Mouse (Mus musculus) C2C12 (cell line): ENCODE data around the gene Mat2a. TPM values are rescaled to one million over a fixed set of nuclear protein-coding genes. Genes with fewer than 3 reads are reported as not detected.

Source experiments
- H3K27me3 ChIP-seq: one replicate; pipeline ENCODE4 v1.6.1; 2011; ENCODE audit not compliant: control insufficient read depth, insufficient read depth, insufficient read length
- H3K36me3 ChIP-seq: one replicate; pipeline ENCODE4 v1.6.1; 2011; ENCODE audit not compliant: control insufficient read depth, insufficient read depth
- H3K4me3 ChIP-seq: one replicate; pipeline ENCODE4 v1.5.1; 2011; ENCODE audit warnings: mild to moderate bottlenecking, control low read depth; ENCODE audit not compliant: poor library complexity, insufficient read depth, severe bottlenecking
- H3K79me2 ChIP-seq: one replicate; pipeline ENCODE4 v1.6.1; 2011; ENCODE audit not compliant: control insufficient read depth, insufficient read depth
- H3K79me3 ChIP-seq: one replicate; pipeline ENCODE4 v1.6.1; 2011; ENCODE audit warnings: low read depth, control low read depth
- H3ac ChIP-seq: one replicate; pipeline ENCODE3; 2011; ENCODE audit warnings: low read depth; ENCODE audit not compliant: control insufficient read depth, insufficient read length
- CEBPB ChIP-seq: IDR thresholded peaks from one replicate; pipeline ENCODE4 v1.6.1; 2011; ENCODE audit warnings: low read depth, mild to moderate bottlenecking, control low read depth, moderate library complexity
- CTCF ChIP-seq: IDR thresholded peaks from one replicate; pipeline ENCODE4 v1.5.1; 2011; ENCODE audit not compliant: control insufficient read depth, insufficient read depth, insufficient read length
- FOSL1 ChIP-seq: IDR thresholded peaks from one replicate; pipeline ENCODE4 v1.8.0; 2011; ENCODE audit warnings: mild to moderate bottlenecking, low read length; ENCODE audit not compliant: poor library complexity, insufficient read depth, severe bottlenecking
- MAX ChIP-seq: IDR thresholded peaks from one replicate; pipeline ENCODE4 v1.6.1; 2011; ENCODE audit warnings: mild to moderate bottlenecking, control low read depth
- MYOD1 ChIP-seq: IDR thresholded peaks from one replicate; pipeline ENCODE4 v1.6.1; 2011; ENCODE audit warnings: low read depth; ENCODE audit not compliant: control insufficient read depth, insufficient read length
- MYOG ChIP-seq: IDR thresholded peaks from one replicate; pipeline ENCODE4 v1.6.1; 2011; ENCODE audit not compliant: control insufficient read depth, insufficient read length; ENCODE audit errors: extremely low read depth
- USF1 ChIP-seq: IDR thresholded peaks from one replicate; pipeline ENCODE4 v1.6.1; 2011; ENCODE audit warnings: low read depth, mild to moderate bottlenecking, control low read depth, moderate library complexity
- long read RNA-seq, 2 experiments: library from polyadenylated mRNA; unstranded; transcript quantifications; one replicate each; pipeline ENCODE4 v2.0.0; 2019 to 2020
- polyA plus RNA-seq: library from polyadenylated mRNA; unstranded; fragments of >200 nt; fragmentation: generic; extraction: Trizol; gene quantifications from one replicate; pipeline ENCODE4 v1.2.1, GENCODE M21; 2012; ENCODE audit warnings: missing spikeins

Mat2a gene
- 165 TPM for polyA plus RNA-seq
- long read RNA-seq, experiment 1, transcript Mat2a-201 (9 exons, 2,804 nt): major isoform, 132 of 163 reads
- long read RNA-seq, experiment 1, transcript Mat2a-202 (8 exons, 3,387 nt): minor isoform, 7 of 163 reads
- long read RNA-seq, experiment 1, partial matches to known transcripts: 2 of 163 reads
- long read RNA-seq, experiment 1, other reads (novel, unspliced or antisense): 21 of 163 reads
- long read RNA-seq, experiment 2, transcript Mat2a-202 (8 exons, 3,387 nt): minor isoform, 73 of 1,733 reads
- long read RNA-seq, experiment 2, transcript Mat2a-201 (9 exons, 2,804 nt): major isoform, 1,593 of 1,733 reads
- long read RNA-seq, experiment 2, partial matches to known transcripts: 15 of 1,733 reads
- long read RNA-seq, experiment 2, other reads (novel, unspliced or antisense): 50 of 1,733 reads

GRCm38 (mm10) chr6:72439355-72440185, at the start of gene Mat2a:
Mat2a (minus strand) TSS chr6:72439558.
- Histone ChIP-seq H3K36me3 (peaks cover 42% of the 10 kb centered on the region), H3ac (peak within 1 kb of the TSS; percentile 99), H3K79me3 (peaks cover 40% of the 10 kb centered on the region), H3K4me3 (peak within 1 kb of the TSS; percentile 95), H3K79me2 (peaks cover 49% of the 10 kb centered on the region), H3K27me3 (no peaks in the 10 kb centered on the region)
- TF ChIP-seq CTCF (peak; percentile 95), MYOG (no peak), MAX (peak; percentile 37)

GRCm38 (mm10) chr6:72488850-72489249, 49.5 kb upstream of the Mat2a start:
- H3K4me3 ChIP-seq: no peak overlapping the region
- no peak overlapping the region for H3ac ChIP-seq
- H3K36me3 ChIP-seq: no peaks in the 10 kb centered on the region
- H3K79me2 ChIP-seq: no peaks in the 10 kb centered on the region
- H3K27me3 ChIP-seq: no peaks in the 10 kb centered on the region
- no peaks in the 10 kb centered on the region for H3K79me3 ChIP-seq
- TF ChIP-seq MYOD1 (peak; percentile 45), FOSL1 (no peak)

DNA sequence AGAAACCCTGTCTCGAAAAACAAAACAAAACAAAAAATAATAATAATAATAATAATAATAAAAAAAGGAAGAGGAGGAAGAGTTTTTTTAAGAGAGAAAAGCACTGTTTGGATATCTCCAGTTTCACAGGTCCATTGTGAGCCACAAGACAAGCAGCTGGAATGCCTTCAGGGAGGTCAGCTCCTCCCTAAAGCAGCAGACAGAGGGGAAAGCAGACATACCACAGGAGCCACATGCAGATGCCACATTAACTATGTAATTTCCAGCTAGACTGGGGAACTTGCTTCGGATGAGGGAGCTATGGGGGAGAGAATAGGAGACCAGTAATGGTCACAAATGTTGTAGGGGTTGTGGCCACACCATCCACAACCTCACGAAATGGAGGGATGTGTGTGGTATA, 47.9 kb upstream of the Mat2a start:
- Histone ChIP-seq H3K79me2 (no peaks in the 10 kb centered on the region), H3K36me3 (no peaks in the 10 kb centered on the region), H3K4me3 (no peak overlapping the region), H3ac (no peak overlapping the region), H3K27me3 (no peaks in the 10 kb centered on the region), H3K79me3 (no peaks in the 10 kb centered on the region)
- TF ChIP-seq FOSL1: no peak
- TF ChIP-seq USF1: no peak
- no peak for TF ChIP-seq MAX
- no peak for TF ChIP-seq CEBPB
- TF ChIP-seq MYOD1: peak; percentile 43
- TF ChIP-seq CTCF: no peak
- no peak for TF ChIP-seq MYOG

DNA sequence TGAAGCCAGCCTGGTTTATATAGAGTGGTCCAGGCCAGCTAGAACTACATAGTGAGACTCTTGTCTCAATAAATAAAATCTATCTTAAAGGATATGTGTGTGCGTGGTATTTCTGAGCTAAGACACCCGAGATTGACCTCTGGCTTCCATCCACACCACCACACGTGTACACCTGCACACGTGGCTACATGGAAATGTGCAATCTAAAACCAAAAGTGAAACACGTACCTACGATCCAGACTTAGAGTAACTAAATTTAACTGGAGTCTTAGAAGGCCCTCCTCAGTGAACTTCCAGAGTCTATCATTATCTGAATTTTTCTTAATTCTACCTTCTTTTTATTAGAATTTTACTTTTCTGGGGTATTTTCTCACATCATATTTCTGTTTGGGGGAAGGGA, 46.9 kb upstream of the Mat2a start:
- H3K79me3 ChIP-seq: no peaks in the 10 kb centered on the region
- H3K4me3 ChIP-seq: no peak overlapping the region
- no peaks in the 10 kb centered on the region for H3K79me2 ChIP-seq
- no peak overlapping the region for H3ac ChIP-seq
- H3K36me3 ChIP-seq: no peaks in the 10 kb centered on the region
- no peaks in the 10 kb centered on the region for H3K27me3 ChIP-seq
- TF ChIP-seq CTCF: no peak
- no peak for TF ChIP-seq USF1
- TF ChIP-seq MYOD1: no peak
- TF ChIP-seq MAX: no peak
- no peak for TF ChIP-seq CEBPB
- no peak for TF ChIP-seq MYOG
- TF ChIP-seq FOSL1: no peak

DNA sequence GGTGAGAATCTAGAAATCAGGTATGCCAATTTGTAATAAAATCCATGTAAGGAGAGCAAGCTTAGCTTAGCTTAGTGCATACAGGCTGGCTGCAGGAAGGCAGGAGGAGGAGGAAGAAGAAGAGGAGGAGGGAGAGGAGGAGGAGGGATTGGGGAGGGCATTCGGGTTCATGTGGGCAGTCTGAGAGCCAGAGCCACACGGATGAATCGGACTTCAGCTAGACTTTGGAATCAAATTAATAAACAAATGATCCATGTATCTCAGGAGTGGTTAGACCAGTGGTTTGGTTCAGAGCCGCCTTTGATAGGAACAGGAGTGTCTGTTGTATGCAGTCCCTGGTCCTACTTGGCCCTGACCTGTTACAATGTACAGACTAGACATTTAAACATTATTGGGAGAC, 45.5 kb upstream of the Mat2a start:
- H3ac ChIP-seq: no peak overlapping the region
- H3K27me3 ChIP-seq: no peaks in the 10 kb centered on the region
- no peaks in the 10 kb centered on the region for H3K36me3 ChIP-seq
- no peak for TF ChIP-seq USF1
- no peak for TF ChIP-seq CTCF
- TF ChIP-seq CEBPB: no peak
- no peak for TF ChIP-seq FOSL1
- TF ChIP-seq MYOG: no peak
- TF ChIP-seq MYOD1: no peak
- no peak for TF ChIP-seq MAX
- no peaks in the 10 kb centered on the region for H3K79me2 ChIP-seq
- no peaks in the 10 kb centered on the region for H3K79me3 ChIP-seq
- no peak overlapping the region for H3K4me3 ChIP-seq
